Mouse (Mus musculus): ENCODE results near the gene Pde10a. TPM values are rescaled to one million over a fixed set of nuclear protein-coding genes. Genes with fewer than 3 reads are reported as not detected.

Gene Pde10a
- total and polyA plus RNA-seq, 3 experiments: 1.4 to 2.2 (median 1.9) TPM

GRCm38 (mm10) chr17:8888105-8888504 is 362.9 kb downstream of the Pde10a start:
- DNase-seq: no peak
- intact Hi-C loops (cut with DNase I): no loop called here

GRCm38 (mm10) chr17:8888639-8889038 is 363.5 kb downstream of the Pde10a start:
- intact Hi-C loops (cut with DNase I): no loop called here
- Histone ChIP-seq H3K36me3 (ENCODE audit: control insufficient read depth, insufficient read depth, low read length) (no peaks in the 10 kb centered on the region), H3K4me1 (ENCODE audit: control insufficient read depth, insufficient read depth, low read length) (peaks cover 2% of the 10 kb centered on the region; the same call in 1 of the 2 replicates), H3K9ac (ENCODE audit: low read depth, low read length) (no peak overlapping the region), H3K4me3 (no peak overlapping the region), H3K27ac (no peak overlapping the region), H3K27me3 (ENCODE audit: control insufficient read depth, insufficient read depth, low read length) (no peaks in the 10 kb centered on the region), H3K79me2 (replicated peaks; ENCODE audit: control insufficient read depth, insufficient read depth, low read length) (no peaks in the 10 kb centered on the region)
- no peak for DNase-seq
- 90% methylated on average over 5 of the region's 5 CpGs for WGBS
- TF ChIP-seq CTCF (IDR thresholded peaks at IDR 0.05): no peak
- no peak for TF ChIP-seq POLR2A (IDR thresholded peaks at IDR 0.05; ENCODE audit: insufficient read depth, low read depth, low read length)
- no peak for TF ChIP-seq EP300 (IDR thresholded peaks at IDR 0.05; ENCODE audit: insufficient read depth, low read depth, low read length)

More at GRCm38 (mm10) chr17:8888105-8888504, 362.9 kb downstream of the Pde10a start:
- no peak overlapping the region for H3K9ac ChIP-seq (ENCODE audit: low read depth, low read length)
- no peaks in the 10 kb centered on the region for H3K27me3 ChIP-seq (ENCODE audit: control insufficient read depth, insufficient read depth, low read length)
- H3K4me1 ChIP-seq (ENCODE audit: control insufficient read depth, insufficient read depth, low read length): peaks cover 2% of the 10 kb centered on the region; the same call in 1 of the 2 replicates
- H3K36me3 ChIP-seq (ENCODE audit: control insufficient read depth, insufficient read depth, low read length): no peaks in the 10 kb centered on the region
- 68% methylated on average over 9 of the region's 9 CpGs for WGBS
- H3K27ac ChIP-seq: no peak overlapping the region
- H3K79me2 ChIP-seq (replicated peaks; ENCODE audit: control insufficient read depth, insufficient read depth, low read length): no peaks in the 10 kb centered on the region
- no peak overlapping the region for H3K4me3 ChIP-seq
- TF ChIP-seq CTCF (IDR thresholded peaks at IDR 0.05) (no peak), EP300 (IDR thresholded peaks at IDR 0.05; ENCODE audit: insufficient read depth, low read depth, low read length) (no peak), POLR2A (IDR thresholded peaks at IDR 0.05; ENCODE audit: insufficient read depth, low read depth, low read length) (no peak)

- no peak for DNase-seq
- Histone ChIP-seq H3K36me3 (ENCODE audit: control insufficient read depth, insufficient read depth, low read length) (no peaks in the 10 kb centered on the region), H3K79me2 (replicated peaks; ENCODE audit: control insufficient read depth, insufficient read depth, low read length) (no peaks in the 10 kb centered on the region), H3K27me3 (ENCODE audit: control insufficient read depth, insufficient read depth, low read length) (no peaks in the 10 kb centered on the region), H3K4me3 (no peak overlapping the region), H3K27ac (no peak overlapping the region), H3K4me1 (ENCODE audit: control insufficient read depth, insufficient read depth, low read length) (peaks cover 3% of the 10 kb centered on the region; the same call in 1 of the 2 replicates), H3K9ac (ENCODE audit: low read depth, low read length) (no peak overlapping the region)
- intact Hi-C loops (cut with DNase I): no loop called here
- 82% methylated on average over 13 of the region's 13 CpGs for WGBS
- TF ChIP-seq EP300 (IDR thresholded peaks at IDR 0.05; ENCODE audit: insufficient read depth, low read depth, low read length) (no peak), CTCF (IDR thresholded peaks at IDR 0.05) (no peak), POLR2A (IDR thresholded peaks at IDR 0.05; ENCODE audit: insufficient read depth, low read depth, low read length) (no peak)
These were observed 367.2 kb downstream of the Pde10a start for GRCm38 (mm10) chr17:8892193-8892985.

GRCm38 (mm10) chr17:8895991-8896390 is 370.8 kb downstream of the Pde10a start:
- Histone ChIP-seq H3K4me1 (ENCODE audit: control insufficient read depth, insufficient read depth, low read length) (peaks cover 1% of the 10 kb centered on the region; the same call in 1 of the 2 replicates), H3K27ac (no peak overlapping the region), H3K27me3 (ENCODE audit: control insufficient read depth, insufficient read depth, low read length) (no peaks in the 10 kb centered on the region), H3K4me3 (no peak overlapping the region), H3K9ac (ENCODE audit: low read depth, low read length) (no peak overlapping the region), H3K36me3 (ENCODE audit: control insufficient read depth, insufficient read depth, low read length) (no peaks in the 10 kb centered on the region), H3K79me2 (replicated peaks; ENCODE audit: control insufficient read depth, insufficient read depth, low read length) (no peaks in the 10 kb centered on the region)
- TF ChIP-seq CTCF (IDR thresholded peaks at IDR 0.05) (no peak), POLR2A (IDR thresholded peaks at IDR 0.05; ENCODE audit: insufficient read depth, low read depth, low read length) (no peak), EP300 (IDR thresholded peaks at IDR 0.05; ENCODE audit: insufficient read depth, low read depth, low read length) (no peak)
- DNase-seq: no peak
- intact Hi-C loops (cut with DNase I): no loop called here
- 60% methylated on average over 14 of the region's 14 CpGs for WGBS

GRCm38 (mm10) chr17:8897749-8898148 is 372.6 kb downstream of the Pde10a start:
- WGBS: 96% methylated on average over 10 of the region's 10 CpGs
- intact Hi-C loops (cut with DNase I): no loop called here
- no peak for TF ChIP-seq POLR2A (IDR thresholded peaks at IDR 0.05; ENCODE audit: insufficient read depth, low read depth, low read length)
- no peak for TF ChIP-seq CTCF (IDR thresholded peaks at IDR 0.05)
- no peak for TF ChIP-seq EP300 (IDR thresholded peaks at IDR 0.05; ENCODE audit: insufficient read depth, low read depth, low read length)
- DNase-seq: no peak
- no peaks in the 10 kb centered on the region for H3K27me3 ChIP-seq (ENCODE audit: control insufficient read depth, insufficient read depth, low read length)
- no peaks in the 10 kb centered on the region for H3K79me2 ChIP-seq (replicated peaks; ENCODE audit: control insufficient read depth, insufficient read depth, low read length)
- peaks cover 1% of the 10 kb centered on the region; the same call in 1 of the 2 replicates for H3K4me1 ChIP-seq (ENCODE audit: control insufficient read depth, insufficient read depth, low read length)
- H3K9ac ChIP-seq (ENCODE audit: low read depth, low read length): no peak overlapping the region
- H3K27ac ChIP-seq: no peak overlapping the region
- H3K4me3 ChIP-seq: no peak overlapping the region
- H3K36me3 ChIP-seq (ENCODE audit: control insufficient read depth, insufficient read depth, low read length): no peaks in the 10 kb centered on the region

- H3K79me2 ChIP-seq (replicated peaks; ENCODE audit: control insufficient read depth, insufficient read depth, low read length): no peaks in the 10 kb centered on the region
- H3K4me3 ChIP-seq: no peak overlapping the region
- H3K36me3 ChIP-seq (ENCODE audit: control insufficient read depth, insufficient read depth, low read length): no peaks in the 10 kb centered on the region
- no peaks in the 10 kb centered on the region for H3K27me3 ChIP-seq (ENCODE audit: control insufficient read depth, insufficient read depth, low read length)
- no peak overlapping the region for H3K27ac ChIP-seq
- DNase-seq: no peak
- intact Hi-C loops (cut with DNase I): no loop called here
- no peak overlapping the region for H3K9ac ChIP-seq (ENCODE audit: low read depth, low read length)
- 92% methylated on average over 8 of the region's 8 CpGs for WGBS
- TF ChIP-seq POLR2A (IDR thresholded peaks at IDR 0.05; ENCODE audit: insufficient read depth, low read depth, low read length) (no peak), EP300 (IDR thresholded peaks at IDR 0.05; ENCODE audit: insufficient read depth, low read depth, low read length) (no peak), CTCF (IDR thresholded peaks at IDR 0.05) (no peak)
- H3K4me1 ChIP-seq (ENCODE audit: control insufficient read depth, insufficient read depth, low read length): peaks cover 1% of the 10 kb centered on the region; the same call in 1 of the 2 replicates
These were observed 373.0 kb downstream of the Pde10a start for GRCm38 (mm10) chr17:8898221-8898620.
